Mouse (Mus musculus) ES-Bruce4 (cell line): ENCODE data around the gene Akap2.

ENCODE experiments used
- CTCF ChIP-seq: IDR thresholded peaks from one replicate; pipeline ENCODE4 v1.8.1; 2011; ENCODE audit warnings: low read depth, low read length
- EP300 ChIP-seq: IDR thresholded peaks from 2 replicates; pipeline ENCODE4 v1.6.1; 2011; ENCODE audit warnings: low read depth, low read length; ENCODE audit not compliant: insufficient read depth
- POLR2A ChIP-seq: IDR thresholded peaks from one replicate; pipeline ENCODE4 v1.8.1; 2011; ENCODE audit warnings: low read length; ENCODE audit not compliant: insufficient read depth

DNA sequence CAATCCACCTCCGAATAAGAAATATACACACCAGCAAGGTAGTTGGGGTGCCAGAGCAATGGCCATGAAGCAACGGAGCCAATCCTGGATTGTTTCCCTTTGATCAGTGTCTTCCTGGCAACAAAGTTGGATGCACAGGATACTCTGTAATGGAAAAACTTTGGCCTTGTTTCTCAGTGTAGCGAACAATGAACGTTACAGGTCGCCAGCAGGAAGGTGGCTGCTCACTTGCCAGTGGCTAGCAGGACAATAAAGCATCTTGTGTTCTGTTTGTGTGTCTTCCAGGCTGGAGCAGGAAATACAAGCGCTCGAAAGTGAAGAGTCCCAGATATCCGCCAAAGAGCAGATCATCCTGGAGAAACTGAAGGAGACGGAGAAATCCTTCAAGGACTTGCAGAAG is 29.3 kb upstream of the Akap2 start:
- TF ChIP-seq EP300, result no peak
- TF ChIP-seq POLR2A, result no peak
- TF ChIP-seq CTCF, result no peak
